Mouse (Mus musculus): ENCODE measurements around the gene Mcm9.

- no peak for TF ChIP-seq CTCF (conservative IDR thresholded peaks at IDR 0.05; ENCODE audit: low read length)
- TF ChIP-seq NANOG (IDR thresholded peaks at IDR 0.05; ENCODE audit: borderline replicate concordance, low read length): peak; percentile 32
Observed at GRCm38 (mm10) chr10:53525265-53525976, 104.8 kb downstream of the Mcm9 start.
